In genomic region chr11:112849974-112850373, GRCm38 (mm10) we compare ENCODE assay signal across 10 mouse cellular contexts.
"Had no signal": no experiment of that assay in that cellular context is flagged by ENCODE, and none has a peak within 500 bp of the region (broad histone marks: within the 10 kb centered on the region; RNA-seq: fewer than 3 reads in every experiment).

No protein-coding gene starts in this region.

- DNase-seq: kidney, postnatal 10 days; kidney, postnatal 4 days; liver; liver, embryonic 13.5 days; liver, postnatal 0 days; lung, postnatal 14 days; retina, postnatal 1 day; right cerebral cortex, postnatal 4 days; spleen, adult 18-20 months; thymus, postnatal 36 days had no signal
